Mouse (Mus musculus): Measurements from ENCODE around the gene Aanat. TPM values are rescaled to one million over a fixed set of nuclear protein-coding genes. Genes with fewer than 3 reads are reported as not detected.
A peak's percentile ranks its signal among the peaks of the same experiment; 100 is the strongest.

Gene Aanat
- total and polyA plus RNA-seq, 3 experiments, result not detected

GRCm38 (mm10) chr11:116603339-116603738, 17.1 kb downstream of the Aanat start (continued):
- TF ChIP-seq MAZ (IDR thresholded peaks at IDR 0.05; ENCODE audit: low read depth, low read length) (no peak), POLR2AphosphoS2 (IDR thresholded peaks at IDR 0.05; ENCODE audit: low read length) (no peak), NRF1 (IDR thresholded peaks at IDR 0.05; ENCODE audit: insufficient read depth, low read depth, low read length, poor library complexity, severe bottlenecking) (0 out of 2 replicates have a peak, but pooled peaks have one; percentile 14)

GRCm38 (mm10) chr11:116604097-116604496, 17.9 kb downstream of the Aanat start:
- no peak for DNase-seq (ENCODE audit: low read depth, low spot score)
- no peaks in the 10 kb centered on the region for H3K27me3 ChIP-seq (ENCODE audit: control insufficient read depth in 1 of 2, insufficient read depth in 2 of 2, low read length in 2 of 2)
- H3K9ac ChIP-seq (ENCODE audit: control insufficient read depth, low read depth, low read length, poor library complexity, severe bottlenecking), result no peak overlapping the region
- no peaks in the 10 kb centered on the region for H3K9me3 ChIP-seq (replicated peaks; ENCODE audit: insufficient read depth, low read length)
- no peak overlapping the region for H3K4me3 ChIP-seq (ENCODE audit: control insufficient read depth in 1 of 2, insufficient read depth in 1 of 2, low read depth in 2 of 2, low read length in 2 of 2)
- no peaks in the 10 kb centered on the region for H3K79me2 ChIP-seq (ENCODE audit: control insufficient read depth, insufficient read depth, low read length, poor library complexity)
- H3K4me1 ChIP-seq (ENCODE audit: control insufficient read depth in 1 of 2, insufficient read depth in 2 of 2, low read length in 2 of 2), result no peaks in the 10 kb centered on the region
- no peak for TF ChIP-seq USF2 (IDR thresholded peaks at IDR 0.05; ENCODE audit: borderline replicate concordance in 1 of 2, insufficient read depth in 1 of 2, low read depth in 1 of 2, low read length in 2 of 2)
- no peak for TF ChIP-seq MXI1 (IDR thresholded peaks at IDR 0.05; ENCODE audit: low read depth, low read length)
- TF ChIP-seq MAFK (IDR thresholded peaks at IDR 0.05; ENCODE audit: borderline replicate concordance, low read depth, low read length), result no peak
- no peak for TF ChIP-seq CHD1 (IDR thresholded peaks at IDR 0.05; ENCODE audit: low read depth, low read length)
- TF ChIP-seq RCOR1 (IDR thresholded peaks at IDR 0.05; ENCODE audit: low read depth, low read length), result no peak
- no peak for TF ChIP-seq MEF2A (IDR thresholded peaks at IDR 0.05; ENCODE audit: extremely low read depth, insufficient replicate concordance, low read depth, low read length, poor library complexity, severe bottlenecking)
- TF ChIP-seq GATA1 (IDR thresholded peaks at IDR 0.05; ENCODE audit: low read depth, low read length), result no peak
- no peak for TF ChIP-seq CHD2 (IDR thresholded peaks at IDR 0.05; ENCODE audit: low read length)
- H3K36me3 ChIP-seq (ENCODE audit: control insufficient read depth in 1 of 2, insufficient read depth in 2 of 2, low read length in 2 of 2), result no peaks in the 10 kb centered on the region; a peak in 1 of 4 replicates
- no peak overlapping the region for H3K27ac ChIP-seq (ENCODE audit: control insufficient read depth, low read depth, low read length)

DNA sequence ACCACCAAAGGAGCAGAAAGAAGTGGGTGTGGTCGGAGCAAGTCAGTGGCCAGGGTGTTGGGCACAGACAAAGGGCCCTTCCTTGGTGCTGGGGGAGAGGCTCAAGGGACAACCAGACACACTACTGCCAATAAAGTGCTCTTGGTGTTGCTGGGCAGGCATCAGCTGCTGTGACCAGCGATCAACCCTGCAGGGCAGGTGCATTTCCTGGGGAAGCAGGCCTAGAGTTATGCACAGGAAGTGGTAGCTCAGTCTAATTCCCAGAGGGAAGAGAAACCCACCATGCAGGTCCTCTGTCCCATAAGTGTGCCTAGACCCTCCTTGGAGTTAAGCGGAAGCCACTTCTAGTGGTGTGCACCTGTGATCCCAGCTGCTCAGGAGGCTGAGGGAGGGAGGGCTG, 21.5 kb downstream of the Aanat start:
- no peak overlapping the region for H3K9ac ChIP-seq (ENCODE audit: control insufficient read depth, low read depth, low read length, poor library complexity, severe bottlenecking)
- H3K79me2 ChIP-seq (ENCODE audit: control insufficient read depth, insufficient read depth, low read length, poor library complexity), result no peaks in the 10 kb centered on the region
- H3K27me3 ChIP-seq (ENCODE audit: control insufficient read depth in 1 of 2, insufficient read depth in 2 of 2, low read length in 2 of 2), result no peaks in the 10 kb centered on the region
- TF ChIP-seq USF2 (IDR thresholded peaks at IDR 0.05; ENCODE audit: borderline replicate concordance in 1 of 2, insufficient read depth in 1 of 2, low read depth in 1 of 2, low read length in 2 of 2) (no peak), POLR2AphosphoS5 (IDR thresholded peaks at IDR 0.05; ENCODE audit: borderline replicate concordance, low read depth, low read length) (no peak)
- no peak overlapping the region for H3K27ac ChIP-seq (ENCODE audit: control insufficient read depth, low read depth, low read length)
- no peaks in the 10 kb centered on the region; a peak in 1 of 4 replicates for H3K36me3 ChIP-seq (ENCODE audit: control insufficient read depth in 1 of 2, insufficient read depth in 2 of 2, low read length in 2 of 2)
- no peaks in the 10 kb centered on the region for H3K9me3 ChIP-seq (replicated peaks; ENCODE audit: insufficient read depth, low read length)
- no peaks in the 10 kb centered on the region; a peak in 1 of 4 replicates for H3K4me1 ChIP-seq (ENCODE audit: control insufficient read depth in 1 of 2, insufficient read depth in 2 of 2, low read length in 2 of 2)
- H3K4me3 ChIP-seq (ENCODE audit: control insufficient read depth in 1 of 2, insufficient read depth in 1 of 2, low read depth in 2 of 2, low read length in 2 of 2), result no peak overlapping the region
- no peak for DNase-seq (ENCODE audit: low read depth, low spot score)
